Mouse (Mus musculus) natural killer cell, adult 2 months (primary cell): ENCODE results near the gene Rnf141.

Experiments
- DNase-seq, 2 experiments: peaks; one replicate each; pipeline ENCODE4 v3.0.0; 2022; ENCODE audit warnings: low spot score in 2 of 2

Rnf141 gene

GRCm38 (mm10) chr7:110794722-110795121 lies 49.5 kb downstream of the Rnf141 start:
- no peak for DNase-seq

DNA sequence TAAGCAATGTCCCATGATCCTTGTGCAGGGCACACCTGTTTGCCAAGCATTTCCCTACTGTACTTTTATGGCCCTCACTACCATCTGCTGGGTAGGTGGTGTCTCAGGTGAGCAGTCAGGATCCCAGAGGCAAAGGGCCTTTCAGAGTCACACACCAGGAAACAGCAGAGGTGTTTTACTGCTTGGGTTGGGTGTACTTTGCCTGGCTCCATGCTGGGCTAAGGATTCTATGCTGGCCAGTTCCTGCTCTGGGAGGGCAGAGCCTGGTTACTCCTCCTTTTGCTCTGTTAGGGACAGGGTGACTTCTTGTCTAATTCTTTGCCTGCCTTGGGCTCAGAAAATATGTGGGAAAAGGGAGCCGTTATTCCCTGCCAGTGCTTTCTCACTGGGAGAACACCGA lies 51.4 kb downstream of the Rnf141 start:
- no peak for DNase-seq

GRCm38 (mm10) chr7:110792201-110792600 lies 52.1 kb downstream of the Rnf141 start:
- no peak for DNase-seq

- DNase-seq = no peak
These were observed 53.4 kb downstream of the Rnf141 start for GRCm38 (mm10) chr7:110790878-110791277.

GRCm38 (mm10) chr7:110787310-110787709 lies 56.9 kb downstream of the Rnf141 start:
- no peak for DNase-seq

GRCm38 (mm10) chr7:110785741-110786146 lies 58.5 kb downstream of the Rnf141 start:
- no peak for DNase-seq

DNA sequence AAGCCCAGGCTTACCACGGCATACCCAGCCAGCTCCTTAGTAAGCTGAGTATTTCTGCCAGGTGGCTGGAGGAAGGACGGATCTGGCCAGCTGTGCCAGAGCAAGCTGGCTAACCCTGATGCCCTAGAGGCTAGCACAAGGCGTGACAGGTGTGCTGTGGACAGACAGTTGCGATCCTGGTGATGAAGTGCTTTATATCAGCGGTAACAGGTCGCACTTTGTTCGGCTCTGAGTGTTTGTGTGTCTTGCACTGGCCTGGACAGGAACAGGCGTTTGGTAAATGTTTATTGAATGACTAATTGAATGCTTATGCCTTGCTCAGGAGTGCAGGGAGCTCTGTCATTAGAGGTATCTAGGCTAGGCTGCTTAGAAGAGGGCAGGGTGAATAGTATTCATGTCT lies 59.3 kb downstream of the Rnf141 start:
- DNase-seq = no peak

DNA sequence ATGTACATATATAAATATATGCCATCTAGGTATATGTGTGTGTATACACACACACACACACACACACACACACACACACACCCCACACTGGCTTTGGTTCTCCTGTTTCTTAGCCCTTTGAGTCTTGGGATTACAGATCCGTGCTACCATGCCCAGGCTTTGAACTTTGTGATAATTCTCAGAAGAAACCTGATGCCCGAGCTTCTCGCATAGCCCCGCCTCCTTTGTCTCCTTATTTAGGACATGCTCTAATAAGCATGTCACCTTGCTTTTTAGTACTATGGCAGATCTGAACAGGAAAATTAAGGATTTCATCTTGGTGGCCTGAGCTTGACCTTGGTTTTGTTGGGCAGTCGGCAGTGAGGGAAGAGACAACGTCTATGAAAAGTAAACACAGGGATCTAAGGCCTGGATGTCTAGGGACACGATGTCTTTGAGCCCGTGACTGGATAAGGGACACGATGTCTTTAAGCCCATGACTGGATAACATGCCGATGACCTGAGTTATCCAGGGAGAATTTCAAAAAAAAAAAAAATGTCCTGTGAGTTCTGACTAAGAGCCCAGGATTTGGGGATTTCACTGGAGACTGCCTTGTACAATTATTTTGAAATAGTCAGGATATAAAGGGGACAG lies 61.3 kb downstream of the Rnf141 start:
- DNase-seq = no peak

DNA sequence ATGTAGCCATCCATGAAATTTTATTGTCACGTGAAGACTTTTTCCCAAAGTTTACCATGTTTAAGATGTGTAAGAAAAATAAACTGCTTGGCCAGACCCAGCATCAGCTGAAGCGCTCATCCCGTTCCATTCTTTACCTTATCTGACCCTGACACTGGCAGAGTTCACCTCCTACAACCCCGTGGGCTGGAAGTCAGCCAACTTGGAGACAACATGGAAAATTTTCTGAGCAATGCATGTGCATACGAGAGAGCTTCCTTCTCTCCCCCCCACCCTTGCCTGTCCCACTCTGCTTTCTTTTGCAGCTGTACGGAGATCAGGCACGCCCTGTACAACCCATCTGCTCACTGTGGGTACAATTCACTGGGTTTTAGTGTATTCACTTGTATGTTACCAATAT lies 62.1 kb downstream of the Rnf141 start:
- DNase-seq = no peak

DNA sequence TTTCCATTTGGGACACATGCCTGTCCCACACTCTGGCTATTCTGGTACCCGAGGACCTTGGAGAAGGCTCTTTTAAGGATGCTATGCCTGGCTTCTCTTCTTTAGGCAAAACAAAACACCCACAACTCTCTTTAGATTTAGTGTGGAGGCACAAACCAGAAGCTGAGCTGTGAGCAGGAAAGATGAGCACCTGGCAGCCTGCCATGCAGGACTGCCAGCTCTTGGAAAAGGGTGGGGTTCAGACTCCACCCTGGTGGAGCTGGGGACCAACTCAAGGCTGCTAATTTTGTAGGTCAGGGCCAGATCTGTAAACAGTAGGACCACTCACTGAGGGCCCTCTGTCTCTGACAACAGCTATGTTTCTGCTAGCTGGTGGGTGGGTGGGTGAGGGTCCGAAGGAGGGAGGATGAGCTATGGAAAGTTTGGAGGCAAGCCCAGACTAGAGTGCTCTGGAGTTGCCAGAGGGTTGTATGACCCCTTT lies 63.0 kb downstream of the Rnf141 start:
- no peak for DNase-seq

DNA sequence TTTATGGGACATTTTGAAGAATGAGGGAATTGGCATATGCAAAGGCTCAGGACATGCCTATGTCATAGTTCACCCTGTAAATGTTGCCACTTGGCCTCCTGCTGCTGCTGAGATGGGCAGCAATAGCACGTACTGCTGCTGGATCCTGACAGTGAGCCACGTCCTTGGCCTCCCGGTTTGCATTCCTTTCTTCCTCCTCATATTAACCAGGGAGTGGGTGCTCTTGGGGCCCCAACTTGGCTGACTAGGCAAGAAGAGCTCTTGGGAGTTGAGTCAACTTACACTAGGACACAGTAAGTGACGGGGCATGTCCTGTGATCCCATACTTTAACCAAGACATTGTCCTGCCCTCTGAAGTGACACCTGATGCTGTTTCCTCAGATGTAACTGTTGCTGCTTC lies 63.7 kb downstream of the Rnf141 start:
- DNase-seq = no peak

GRCm38 (mm10) chr7:110779605-110780111 lies 64.6 kb downstream of the Rnf141 start:
- no peak for DNase-seq

- no peak for DNase-seq
These were observed 65.3 kb downstream of the Rnf141 start for GRCm38 (mm10) chr7:110778933-110779332.

DNA sequence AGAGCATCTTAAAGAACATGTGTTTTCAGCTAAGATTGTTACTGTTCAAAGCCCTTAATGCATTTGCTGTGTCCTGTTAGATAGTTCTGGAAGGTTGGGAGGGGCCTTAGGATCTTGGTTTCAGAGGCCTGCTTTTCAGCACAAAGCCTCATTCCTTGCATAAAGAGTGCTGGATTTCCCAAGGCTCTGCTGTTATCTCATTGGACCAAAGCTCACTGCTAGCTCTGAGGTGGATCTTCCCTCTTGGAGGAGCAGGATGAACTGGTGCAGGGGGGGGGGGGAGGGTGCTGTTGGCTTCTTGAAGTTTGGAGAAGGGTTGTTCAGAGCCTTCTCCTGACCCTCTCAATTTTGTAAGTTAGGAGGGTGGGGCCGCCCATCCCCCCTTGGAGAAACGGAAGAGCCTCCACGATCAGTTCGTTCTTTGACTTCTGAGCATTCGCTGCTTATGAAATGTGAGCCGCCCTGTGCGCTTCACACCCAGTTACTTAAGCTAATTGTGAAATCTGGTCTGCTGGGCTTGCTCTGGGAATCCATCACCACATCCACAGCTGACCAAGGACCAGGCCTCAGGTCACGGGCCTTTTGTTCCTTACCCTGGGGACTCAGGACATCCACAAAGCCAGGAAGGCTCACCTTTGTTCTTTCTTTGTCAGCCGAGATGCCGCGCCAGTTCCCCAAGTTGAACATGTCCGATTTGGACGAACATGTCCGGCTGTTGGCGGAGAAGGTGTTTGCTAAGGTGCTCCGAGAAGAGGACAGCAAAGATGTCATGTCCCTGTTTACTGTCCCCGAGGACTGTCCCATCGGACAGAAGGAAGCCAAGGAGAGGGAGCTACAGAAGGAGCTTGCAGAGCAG lies 66.9 kb downstream of the Rnf141 start:
- DNase-seq = no peak

DNA sequence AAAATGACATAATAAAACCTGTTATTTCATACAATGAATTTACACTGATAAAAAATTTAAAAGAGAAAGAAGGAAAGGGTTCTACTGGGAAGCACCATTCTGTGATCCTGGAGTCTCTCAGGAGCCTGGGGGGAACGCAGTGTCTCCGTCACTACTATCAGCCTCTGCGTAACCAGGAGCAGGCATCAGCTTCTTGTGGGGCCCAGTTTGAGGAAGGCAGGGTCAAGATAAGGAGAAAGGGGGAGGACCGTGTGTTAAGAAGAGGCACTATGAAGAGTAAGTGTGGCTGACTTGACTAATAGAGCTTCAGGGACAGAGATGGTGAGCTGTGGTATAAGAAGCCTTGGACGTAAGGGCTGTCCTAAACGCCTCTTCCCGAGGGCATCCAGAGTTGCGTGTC lies 69.6 kb downstream of the Rnf141 start:
- no peak for DNase-seq

DNA sequence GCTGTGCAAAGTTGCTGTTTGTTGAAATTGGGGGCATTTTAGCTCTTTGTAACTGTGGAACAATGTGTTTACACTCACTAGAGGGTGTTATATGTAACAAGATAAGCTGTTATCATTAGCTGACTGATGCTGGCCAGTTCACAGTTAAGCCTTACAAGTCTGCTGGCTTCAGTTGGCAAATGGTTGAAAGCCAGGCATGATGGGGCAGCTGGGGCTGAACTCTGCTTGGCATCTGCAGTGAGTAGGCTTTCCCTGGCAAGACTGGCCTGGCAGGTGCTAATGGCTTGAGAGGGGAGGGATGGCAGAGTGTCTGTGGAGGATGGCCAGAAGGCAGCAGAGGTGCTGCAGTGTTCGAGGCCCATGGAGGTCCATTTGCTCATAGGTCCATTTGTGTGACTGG lies 70.2 kb downstream of the Rnf141 start:
- DNase-seq = no peak

DNA sequence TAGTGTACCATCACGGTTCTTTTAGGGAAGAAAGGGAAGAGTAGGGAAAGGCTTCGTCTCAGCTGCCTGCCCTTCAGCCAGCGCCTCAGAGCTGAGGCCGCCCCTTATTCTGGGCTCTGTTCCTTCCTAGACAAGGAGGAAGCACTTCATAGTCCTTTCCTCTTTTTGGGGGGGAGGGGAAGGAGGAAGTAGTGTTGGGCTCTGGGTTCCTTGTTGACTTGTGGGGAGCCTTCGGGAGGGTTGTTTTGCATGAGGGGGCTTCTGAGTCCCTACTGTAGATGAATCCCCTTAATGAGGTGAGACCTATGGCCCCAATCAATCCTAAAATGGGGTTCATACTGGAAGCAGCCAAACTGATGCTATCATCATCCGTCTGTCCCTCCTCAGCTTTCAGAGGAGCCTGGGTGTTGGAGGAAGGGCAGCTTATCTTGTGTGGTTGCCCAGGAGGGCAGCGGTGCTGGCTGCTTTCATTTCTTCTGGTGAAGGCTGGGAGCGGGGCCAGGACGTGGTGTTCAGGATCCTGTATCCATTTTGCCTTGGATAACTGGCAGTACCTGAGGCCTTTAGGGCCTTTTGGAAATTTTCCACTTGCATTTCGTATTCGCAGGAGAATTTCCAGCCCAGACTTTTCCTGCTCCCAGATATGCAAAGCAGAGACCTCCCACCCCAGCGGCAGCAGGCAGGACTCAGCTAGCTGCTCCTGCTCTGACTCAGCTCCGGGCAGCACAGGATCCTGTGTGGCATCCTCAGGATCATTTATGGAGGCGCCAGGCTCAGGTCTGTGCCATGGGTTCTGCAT lies 70.9 kb downstream of the Rnf141 start:
- DNase-seq = peak in 1 of 2 experiments; percentile 14

DNA sequence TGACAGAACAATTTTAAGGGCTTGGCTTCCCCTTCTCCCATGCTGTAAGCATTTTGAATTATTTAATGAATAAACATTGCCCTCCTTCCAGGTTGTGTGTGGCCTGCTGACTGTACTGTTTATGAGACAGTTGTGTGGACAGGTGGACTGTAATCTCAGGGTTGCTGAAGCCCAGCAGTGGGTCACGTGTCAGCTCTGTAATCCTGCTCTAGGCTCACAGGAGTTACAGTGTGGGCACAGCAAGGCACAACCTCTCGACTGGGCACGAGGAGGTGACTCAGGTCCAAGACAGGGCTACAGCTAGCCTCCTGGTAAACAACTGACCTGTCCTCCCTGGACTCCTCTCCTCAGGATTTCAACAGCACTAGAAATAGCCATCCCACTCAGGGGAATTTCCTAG lies 71.9 kb downstream of the Rnf141 start:
- DNase-seq = no peak

DNA sequence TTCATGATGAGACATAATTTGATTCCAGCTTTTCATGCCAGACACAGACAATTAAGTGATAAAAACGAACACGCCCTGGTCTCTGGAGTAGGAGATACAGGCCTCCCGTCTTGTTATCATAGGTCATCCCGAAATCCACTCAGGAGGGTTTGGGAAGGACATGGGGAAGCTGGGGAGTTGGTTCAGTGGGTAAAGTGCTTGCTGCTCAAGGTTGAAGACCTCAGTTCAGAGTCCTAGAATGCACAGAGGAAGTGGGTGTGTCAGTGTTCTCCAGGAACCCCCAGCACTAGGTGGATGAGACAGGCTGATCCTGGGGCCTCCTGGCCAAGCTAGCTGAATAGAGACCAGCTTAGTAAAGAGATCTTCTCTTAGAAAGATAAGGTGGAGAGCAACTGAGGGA lies 73.3 kb downstream of the Rnf141 start:
- no peak for DNase-seq

DNA sequence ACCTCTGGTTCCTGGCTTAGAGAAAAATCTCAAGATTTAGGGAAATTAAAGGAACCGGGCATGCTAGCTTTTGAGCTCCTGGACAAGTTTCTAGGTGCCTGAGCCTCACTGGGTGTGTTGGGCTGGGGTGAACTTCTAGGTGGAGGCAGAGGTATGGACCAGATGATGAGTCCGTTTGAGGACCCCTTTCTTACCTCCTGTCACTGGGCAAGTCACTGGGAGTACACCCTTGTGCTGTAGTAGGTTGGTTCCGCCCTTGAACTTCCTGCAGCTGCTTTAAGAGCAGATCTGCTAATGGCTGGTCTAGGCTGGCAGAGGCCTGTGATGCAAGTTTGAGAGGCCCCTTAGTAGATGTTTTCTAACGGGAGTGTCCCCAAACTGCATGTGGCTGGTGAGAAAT lies 75.2 kb downstream of the Rnf141 start:
- DNase-seq = peak; percentile 17 to 37

- DNase-seq = peak; percentile 4 to 16
These were observed 75.7 kb downstream of the Rnf141 start for GRCm38 (mm10) chr7:110768451-110769064.

DNA sequence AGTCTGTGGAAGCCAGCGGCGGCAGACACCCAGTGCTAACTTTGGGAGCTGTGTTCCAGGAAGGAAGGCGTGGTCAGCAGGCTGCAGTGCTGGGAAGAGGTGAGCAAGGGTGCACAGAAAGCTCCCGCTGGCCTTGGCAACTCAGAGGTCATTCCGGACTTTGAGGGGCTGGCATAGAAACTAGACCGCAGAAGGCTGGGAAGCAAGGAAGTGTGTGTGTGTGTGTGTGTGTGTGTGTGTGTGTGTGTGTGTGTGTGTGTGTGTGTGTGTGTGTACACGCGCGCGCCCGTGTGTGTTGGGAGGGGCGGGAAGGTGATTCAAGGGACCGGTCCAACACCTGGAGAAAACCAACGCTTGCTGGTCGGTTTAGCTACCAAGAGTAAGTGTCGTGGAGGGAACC lies 76.3 kb downstream of the Rnf141 start, which contains the start of gene Ampd3:
TSS of gene Ampd3 (plus strand) at position 206 of the 400 bp plus-strand sequence.
- DNase-seq = no peak
